Mouse (Mus musculus) T-cell, adult 2 months (primary cell): ENCODE data around the gene Hivep2.

Source experiments
- DNase-seq: peaks from one replicate; pipeline ENCODE4 v3.0.0; 2022; ENCODE audit warnings: low spot score

Hivep2 gene

GRCm38 (mm10) chr10:14168197-14168844, 202.4 kb downstream of the Hivep2 start:
- DNase-seq = no peak

DNA sequence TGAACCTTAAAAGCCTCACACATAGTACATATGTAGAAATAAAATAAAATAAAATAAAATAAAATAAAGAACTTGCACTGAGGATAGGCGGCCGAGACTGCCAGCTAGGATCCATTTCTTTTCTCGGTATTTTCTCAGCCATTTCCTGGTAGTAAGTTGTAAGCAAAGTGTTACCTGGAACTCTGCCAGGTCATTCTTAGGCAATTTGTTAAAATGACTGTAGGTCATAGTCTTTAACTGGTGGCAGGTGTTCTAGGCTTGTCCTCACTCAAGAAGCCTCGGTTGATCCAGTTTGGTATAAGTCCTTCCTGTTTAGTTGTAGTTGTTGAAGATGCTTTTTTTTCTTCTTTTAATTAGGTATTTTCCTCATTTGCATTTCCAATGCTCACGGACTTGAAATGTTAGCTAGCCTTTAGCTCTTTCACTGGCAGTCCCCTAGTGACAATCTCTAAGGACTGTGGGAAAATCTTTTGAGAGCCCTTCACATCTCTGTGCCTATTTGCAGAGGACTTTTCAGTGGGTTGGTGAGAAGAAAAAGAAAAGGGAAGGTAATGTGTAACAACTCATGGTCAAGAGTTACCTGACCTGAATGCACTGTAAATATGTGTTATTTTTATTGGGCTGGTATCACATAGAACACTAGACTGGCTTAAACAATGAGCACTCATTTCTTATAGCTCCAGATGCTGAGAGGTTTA, 203.1 kb downstream of the Hivep2 start:
- no peak for DNase-seq

DNA sequence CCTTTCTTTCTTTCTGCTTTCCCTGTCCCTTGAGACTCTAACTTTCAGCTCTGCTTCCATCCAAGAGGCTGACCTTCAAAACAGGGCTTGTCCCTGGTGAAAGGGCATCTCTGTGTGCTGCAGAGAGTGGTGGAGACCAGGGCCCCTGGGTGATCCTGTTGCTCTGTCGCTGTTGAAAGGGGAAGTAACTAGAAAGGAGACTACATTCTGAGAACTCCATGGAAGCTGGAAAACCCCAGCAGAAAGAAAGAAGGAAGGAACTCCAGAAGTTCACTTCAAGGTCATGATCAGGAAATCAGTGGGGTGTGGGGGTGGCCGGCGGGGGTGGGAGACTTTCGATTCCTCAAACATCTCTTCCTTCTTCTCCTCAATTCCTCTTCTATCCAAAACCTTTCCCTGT, 208.2 kb downstream of the Hivep2 start:
- DNase-seq = no peak

DNA sequence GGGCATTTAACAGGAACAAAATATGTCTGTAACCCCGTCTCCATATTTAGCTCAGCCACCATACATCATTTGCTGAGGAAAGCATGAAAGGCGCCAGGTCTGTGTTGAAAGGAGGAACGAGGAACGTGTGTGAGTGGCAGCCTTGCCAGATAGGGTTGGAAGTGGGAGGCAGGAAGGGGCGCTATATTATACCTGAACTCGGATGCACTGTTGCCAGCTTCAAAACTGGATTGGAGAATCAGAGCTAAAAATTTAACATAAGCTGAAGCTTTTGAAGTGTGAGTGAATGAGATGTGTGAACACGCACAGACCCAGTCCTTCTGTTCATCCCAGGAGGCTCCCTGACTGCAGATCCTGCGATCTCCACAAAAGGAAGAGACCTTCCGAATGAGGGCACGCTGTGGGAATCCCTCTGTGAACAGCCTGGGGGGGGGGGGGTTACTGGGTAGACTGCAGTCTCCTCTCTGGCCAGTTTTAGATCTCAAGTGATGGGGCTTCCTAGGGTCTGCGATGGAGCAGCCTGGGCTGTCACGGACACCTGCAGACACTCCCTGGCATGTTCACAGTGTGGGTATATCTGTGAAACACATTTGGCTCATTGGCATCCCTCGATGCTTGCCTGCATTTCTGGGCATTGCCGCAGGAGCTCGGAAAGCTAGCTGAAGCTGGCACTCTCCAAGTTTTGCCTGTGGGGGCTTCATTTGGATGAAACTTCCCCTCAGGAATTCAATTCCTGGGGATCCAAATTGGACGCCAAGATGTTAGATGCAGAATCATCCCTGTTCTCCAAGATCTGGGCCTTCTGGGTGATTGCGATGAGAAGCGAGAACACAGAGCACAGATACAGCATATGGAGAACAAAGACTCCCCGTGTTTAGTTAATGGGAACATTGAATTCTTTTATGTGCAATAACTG, 213.8 kb downstream of the Hivep2 start:
- DNase-seq = no peak

DNA sequence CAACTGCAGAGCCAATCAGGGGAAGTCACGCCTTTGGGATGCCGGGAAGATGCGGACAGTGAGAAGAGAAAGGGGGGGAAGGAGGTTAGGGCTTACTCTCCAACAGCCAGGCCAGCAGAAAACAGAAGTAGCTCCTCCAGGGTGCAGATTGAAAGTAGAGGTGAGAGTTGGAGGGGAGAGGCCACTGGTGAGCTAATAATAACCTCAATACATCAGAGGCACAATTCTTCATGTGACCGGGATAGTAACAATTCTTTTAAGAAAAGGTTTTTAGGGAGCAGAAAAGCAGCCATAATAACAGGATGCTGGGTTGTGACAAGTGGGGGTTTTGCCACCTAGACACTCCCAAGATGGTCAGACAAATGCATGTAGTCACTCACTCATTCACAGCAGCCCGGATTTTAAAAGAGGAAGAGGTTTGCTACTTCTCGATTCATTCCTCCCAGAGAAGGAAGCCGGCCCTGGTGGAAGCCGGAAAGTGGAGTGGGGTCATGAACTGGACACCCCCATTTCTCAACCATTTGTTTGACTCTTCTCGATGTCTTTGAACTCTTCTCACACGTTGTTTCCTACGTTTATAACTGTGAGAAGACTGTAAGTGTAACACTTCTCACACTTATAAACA, 220.6 kb downstream of the Hivep2 start:
- no peak for DNase-seq

GRCm38 (mm10) chr10:14189050-14189449, 223.2 kb downstream of the Hivep2 start:
- no peak for DNase-seq

GRCm38 (mm10) chr10:14191202-14191601, 225.3 kb downstream of the Hivep2 start:
- DNase-seq = no peak

DNA sequence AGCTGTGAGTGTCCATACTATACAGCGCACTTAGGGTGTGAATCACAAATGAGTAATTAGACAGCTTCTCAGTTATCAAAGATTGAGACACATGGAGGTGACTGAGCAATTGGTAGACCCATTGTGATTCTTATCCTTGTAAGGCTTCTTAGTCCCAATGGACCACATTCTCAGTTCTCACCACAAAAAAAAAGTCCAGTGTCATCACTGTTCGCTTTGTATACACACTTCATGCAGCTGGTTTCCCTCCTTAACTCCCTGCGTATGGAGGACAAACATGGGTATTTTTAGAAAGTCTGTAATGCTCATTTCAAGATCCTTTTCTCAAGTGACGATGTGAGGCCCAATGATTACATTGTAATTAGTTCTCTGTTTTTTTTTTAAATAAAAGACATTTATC, 226.3 kb downstream of the Hivep2 start:
- DNase-seq = no peak

GRCm38 (mm10) chr10:14193702-14194101, 227.8 kb downstream of the Hivep2 start:
- DNase-seq = no peak

GRCm38 (mm10) chr10:14195778-14196650, 230.1 kb downstream of the Hivep2 start:
- no peak for DNase-seq

- DNase-seq = no peak
These were observed 230.9 kb downstream of the Hivep2 start for GRCm38 (mm10) chr10:14196785-14197184.

DNA sequence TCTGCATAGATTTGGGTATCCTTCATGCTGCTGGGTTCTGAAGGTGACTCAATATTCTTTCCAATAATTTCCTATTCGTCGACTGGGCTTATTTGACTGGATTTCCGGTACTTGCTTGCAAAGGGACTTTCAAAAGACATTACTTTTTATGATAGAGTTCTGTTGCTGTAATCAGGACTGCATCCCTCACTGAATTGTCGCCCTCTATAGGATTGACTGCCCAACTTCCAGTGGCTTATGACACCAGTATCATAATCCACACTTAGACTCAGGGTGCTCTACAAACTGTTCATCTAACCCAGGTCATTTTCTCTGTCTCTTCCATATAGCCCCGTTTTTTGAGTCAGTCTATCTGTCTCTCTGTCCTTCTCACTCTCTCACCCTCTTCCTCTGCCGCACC, 231.4 kb downstream of the Hivep2 start:
- peak; percentile 2 for DNase-seq

DNA sequence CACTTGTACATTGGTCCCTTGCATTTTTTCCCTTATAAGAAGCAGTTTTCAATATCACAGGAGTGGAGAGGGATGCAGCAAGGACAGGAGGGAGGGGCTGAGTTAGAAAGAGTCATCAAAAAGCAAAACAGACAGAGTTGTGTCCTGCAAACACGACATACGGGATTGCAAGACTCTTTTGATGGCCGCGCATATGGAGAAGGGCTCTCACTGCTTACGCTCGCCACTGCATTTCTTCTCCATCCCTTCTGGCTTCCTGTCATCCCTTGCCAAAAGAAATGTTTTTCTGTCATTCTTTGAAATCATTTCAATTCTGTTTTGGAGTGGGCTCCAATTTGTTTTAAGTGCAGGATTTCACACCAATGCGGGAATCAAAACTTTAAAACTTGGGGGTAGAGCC, 233.5 kb downstream of the Hivep2 start:
- DNase-seq = no peak

GRCm38 (mm10) chr10:14200310-14200709, 234.4 kb downstream of the Hivep2 start:
- no peak for DNase-seq
